Mouse (Mus musculus): ENCODE data around the gene Sall1.
A peak's percentile ranks its signal among the peaks of the same experiment; 100 is the strongest.

Sall1 gene

GRCm38 (mm10) chr8:89043940-89044339 lies at the start of gene Sall1:
Gene Sall1 (minus strand): TSS chr8:89044162.
- DNase-seq (ENCODE audit: low spot score): no peak

- DNase-seq (ENCODE audit: low spot score): no peak
Measured at GRCm38 (mm10) chr8:89089916-89090315, 46.0 kb upstream of the Sall1 start.

DNA sequence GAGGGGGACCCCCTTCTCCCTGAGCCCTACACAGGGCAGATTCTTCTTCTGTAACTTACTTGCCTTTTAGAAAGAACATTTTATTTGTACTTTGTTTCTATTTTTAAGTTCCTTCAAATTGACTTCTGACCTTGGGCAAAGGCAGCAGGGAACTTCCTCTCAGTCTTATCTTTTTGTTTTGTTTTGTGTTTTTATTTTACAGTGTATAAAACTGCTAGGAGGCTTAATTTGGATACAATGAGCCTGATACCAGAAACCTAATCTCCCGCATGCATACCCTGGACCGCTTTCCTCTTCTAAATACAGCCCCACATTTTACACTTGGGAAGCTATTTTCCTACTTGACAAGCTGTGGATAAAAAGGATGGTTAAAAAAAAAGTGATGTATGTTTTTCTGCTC lies 35.2 kb upstream of the Sall1 start:
- DNase-seq (ENCODE audit: low spot score): no peak

DNA sequence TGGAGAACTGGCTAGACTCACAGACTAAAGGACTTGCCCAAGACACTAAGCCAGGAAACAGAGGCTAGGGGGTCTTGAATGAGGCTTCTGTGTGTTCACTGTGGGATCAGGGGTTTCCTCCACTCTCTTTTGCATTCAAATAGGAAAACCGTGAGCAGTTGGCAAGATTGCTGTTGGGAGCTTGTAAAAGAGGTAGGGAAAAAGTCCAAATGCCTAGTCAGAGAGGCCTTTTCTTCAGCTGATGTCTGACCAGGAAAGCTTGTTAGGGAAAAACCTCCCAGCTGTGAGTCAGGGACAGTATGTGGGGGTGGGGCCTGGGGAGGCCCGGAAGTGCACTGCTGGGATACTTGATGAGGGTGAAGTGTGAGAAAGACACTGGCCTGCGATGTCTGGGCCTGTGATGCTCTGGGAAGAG lies 29.0 kb upstream of the Sall1 start:
- no peak for DNase-seq (ENCODE audit: low spot score)

DNA sequence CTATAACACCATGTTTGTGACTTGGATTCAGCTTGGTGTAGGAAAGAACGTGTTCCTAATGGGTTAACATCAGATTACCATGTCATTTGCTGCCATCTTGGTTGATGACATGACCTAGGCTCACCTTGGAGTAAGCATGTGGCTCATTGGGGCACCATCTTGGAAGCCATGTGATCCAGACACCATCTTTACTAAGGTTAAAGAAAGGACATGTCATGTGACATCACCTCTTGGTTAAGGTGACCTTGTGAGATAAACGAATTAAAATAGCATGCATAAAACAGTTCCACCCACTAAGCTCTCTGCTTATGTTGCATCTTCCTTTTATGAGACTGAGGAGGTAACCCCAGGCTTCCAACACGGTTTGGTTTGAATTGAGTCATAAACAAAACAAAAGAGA lies 23.5 kb upstream of the Sall1 start:
- DNase-seq (ENCODE audit: low spot score): no peak

- DNase-seq (ENCODE audit: low spot score): no peak
Measured at GRCm38 (mm10) chr8:89064042-89064441, 20.1 kb upstream of the Sall1 start.

DNA sequence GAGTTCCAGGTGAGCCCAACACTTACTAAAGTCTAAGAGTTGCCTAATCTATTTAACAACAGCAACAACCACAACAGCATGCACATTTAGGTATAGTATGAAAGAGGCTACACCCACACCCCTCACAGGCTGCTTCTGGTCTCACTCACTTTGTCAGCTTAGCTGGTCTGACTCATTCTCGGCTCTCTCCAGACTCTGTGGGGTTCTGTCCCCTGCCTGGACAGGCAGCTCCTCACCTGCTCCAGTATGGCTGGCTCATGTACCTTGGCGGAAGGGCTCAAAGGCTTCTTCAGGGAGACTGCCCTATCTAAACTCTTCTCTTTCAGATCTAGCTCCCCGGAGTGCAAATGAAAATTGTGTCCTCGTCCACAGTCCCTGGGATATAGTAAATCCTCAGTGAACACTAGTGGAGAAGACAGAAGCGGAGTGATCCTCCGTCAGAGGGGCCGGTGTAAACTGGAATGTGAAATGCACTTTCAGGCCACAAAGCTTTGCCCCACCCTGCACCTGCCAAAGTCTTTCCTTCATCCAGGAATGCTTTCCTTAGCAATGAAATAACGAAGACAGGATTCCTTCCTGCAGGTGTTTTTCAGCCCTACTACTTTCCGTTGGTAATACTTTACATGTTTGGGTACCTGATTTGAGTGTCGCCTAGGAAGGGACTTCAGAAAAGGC lies 19.5 kb upstream of the Sall1 start:
- no peak for DNase-seq (ENCODE audit: low spot score)

GRCm38 (mm10) chr8:89060717-89061116 lies 16.8 kb upstream of the Sall1 start:
- DNase-seq (ENCODE audit: low spot score): no peak

DNA sequence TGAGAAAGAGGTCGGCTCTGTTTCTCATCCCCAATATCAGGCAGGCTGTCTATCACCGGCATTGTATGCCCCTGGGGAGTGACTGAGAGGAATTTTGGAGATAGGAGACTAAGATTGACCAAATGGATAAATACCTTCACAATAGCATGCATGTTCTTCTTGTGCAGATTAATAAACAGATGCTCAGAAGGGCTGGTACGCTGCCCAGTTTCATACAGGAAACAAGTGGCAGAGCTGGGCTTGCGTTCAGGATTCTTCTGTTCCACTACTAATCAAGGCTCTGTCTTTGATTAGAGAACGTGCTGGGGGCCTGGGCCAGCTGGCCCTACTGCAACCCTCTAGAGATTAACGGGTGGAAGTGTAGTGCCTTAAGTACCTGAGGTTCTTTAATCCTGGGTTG lies 15.5 kb upstream of the Sall1 start:
- DNase-seq (ENCODE audit: low spot score): no peak

GRCm38 (mm10) chr8:89052880-89053279 lies 8.9 kb upstream of the Sall1 start:
- DNase-seq (ENCODE audit: low spot score): no peak

DNA sequence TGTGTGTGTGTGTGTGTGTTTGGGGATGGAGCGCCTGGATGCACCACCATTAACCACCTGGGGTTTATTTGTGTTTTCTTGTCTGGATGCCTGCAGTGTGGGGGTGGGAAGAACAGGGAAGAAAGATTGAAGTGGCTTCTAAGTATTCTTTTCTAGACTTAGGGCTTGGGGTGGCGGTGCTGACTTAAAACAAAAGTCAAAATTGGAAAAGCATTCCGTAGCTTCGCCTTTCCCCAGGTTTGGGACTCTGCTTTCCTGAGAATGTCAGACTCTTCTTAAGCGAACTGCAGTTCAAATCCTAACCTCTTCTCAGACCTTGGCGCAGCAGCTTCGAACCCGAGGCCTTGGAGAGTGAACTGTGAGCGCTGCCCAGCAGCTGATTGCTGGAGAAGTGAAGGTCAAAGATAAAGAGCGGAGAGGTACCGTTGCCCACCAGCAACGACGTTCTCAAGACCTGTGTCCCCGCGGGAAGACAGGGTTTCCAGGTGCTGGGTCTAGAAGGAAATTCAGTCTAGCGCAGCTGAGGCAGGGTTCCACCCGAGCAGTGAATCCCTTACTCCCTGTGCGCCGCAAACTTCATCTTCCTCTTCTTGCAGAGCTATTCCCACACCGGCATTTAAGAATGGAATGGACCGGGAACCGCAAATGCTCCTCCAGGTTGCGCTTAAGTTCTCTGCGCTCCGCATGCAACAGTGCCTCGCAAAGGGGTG lies 2.8 kb upstream of the Sall1 start:
- no peak for DNase-seq (ENCODE audit: low spot score)

DNA sequence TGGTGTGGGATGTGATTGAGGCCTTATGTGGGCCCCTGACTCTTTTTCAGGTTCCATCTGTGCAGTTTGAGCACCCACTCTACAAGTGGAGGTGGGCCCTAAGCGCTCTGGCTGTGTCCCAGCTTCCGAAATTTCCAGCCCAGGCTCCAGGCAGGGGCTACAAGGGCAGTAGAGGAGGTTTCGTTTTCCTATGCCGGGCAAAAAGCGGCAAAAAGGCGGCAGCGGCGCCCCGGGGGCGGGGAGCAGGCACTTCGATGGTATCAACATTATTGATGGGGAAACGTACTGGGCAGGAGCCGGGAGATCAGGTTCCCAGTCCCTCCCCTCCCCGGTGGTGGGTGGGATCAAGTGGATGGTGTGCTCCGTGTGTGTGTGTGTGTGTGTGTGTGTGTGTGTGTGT lies 2.3 kb upstream of the Sall1 start:
- no peak for DNase-seq (ENCODE audit: low spot score)

DNA sequence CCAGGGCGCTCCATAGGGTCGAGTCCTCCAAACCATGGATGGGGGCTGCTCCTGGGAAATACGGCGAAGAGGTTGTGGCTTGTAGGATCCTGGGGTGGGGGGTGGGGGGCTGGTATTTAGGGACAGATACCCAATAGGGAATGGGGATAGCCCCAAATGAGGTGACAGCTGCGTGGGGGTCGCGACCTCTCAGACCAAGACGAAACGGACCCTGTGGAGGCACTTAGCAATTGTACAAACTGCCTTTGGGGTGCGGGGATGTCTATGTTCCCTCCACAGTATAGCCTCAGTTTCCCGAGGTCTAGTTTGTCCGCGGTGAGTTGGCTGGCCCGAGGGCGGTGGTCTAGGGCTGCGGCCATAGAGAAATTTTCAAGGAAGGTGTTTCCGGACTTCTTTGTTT lies 1.8 kb upstream of the Sall1 start:
- DNase-seq (ENCODE audit: low spot score): no peak

- no peak for DNase-seq (ENCODE audit: low spot score)
Measured at GRCm38 (mm10) chr8:89045218-89045601, 1.2 kb upstream of the Sall1 start.

DNA sequence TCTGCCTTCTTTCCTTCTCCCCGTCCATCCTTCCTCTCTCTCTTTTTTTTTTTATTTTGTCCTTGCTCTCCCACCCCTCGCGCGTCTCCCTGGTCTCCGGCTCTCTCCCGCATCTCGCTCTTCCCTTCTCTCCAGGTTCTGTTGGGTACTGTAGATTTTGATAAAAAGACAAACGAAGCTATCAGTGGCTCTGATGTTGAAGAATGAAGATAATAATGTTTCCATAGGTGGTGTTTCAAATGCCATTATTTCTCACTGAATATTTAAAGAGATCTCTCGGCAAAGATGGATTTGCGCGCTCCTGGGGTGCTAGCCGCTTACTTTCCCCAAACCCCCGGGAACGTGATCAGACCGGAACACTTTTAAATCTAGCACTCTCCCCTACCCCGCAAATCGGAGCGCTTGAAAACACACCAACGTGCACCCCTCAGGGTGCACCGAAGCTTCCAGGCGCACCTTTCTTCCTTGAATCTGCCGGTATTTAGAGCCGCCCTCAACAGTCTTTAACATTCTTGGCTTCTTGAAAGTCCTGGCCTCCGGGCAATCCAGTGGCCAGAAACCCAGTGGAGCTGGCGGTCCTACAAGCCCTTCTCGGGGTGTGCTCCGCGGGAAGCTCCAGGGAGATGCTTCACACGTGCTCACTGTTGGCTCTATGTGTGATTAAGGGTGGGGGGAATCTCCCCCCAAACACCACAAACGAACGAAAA lies 702 bp upstream of the Sall1 start:
- DNase-seq (ENCODE audit: low spot score): no peak

GRCm38 (mm10) chr8:89043371-89043841 lies 556 bp downstream of the Sall1 start:
- DNase-seq (ENCODE audit: low spot score): peak; percentile 20

DNA sequence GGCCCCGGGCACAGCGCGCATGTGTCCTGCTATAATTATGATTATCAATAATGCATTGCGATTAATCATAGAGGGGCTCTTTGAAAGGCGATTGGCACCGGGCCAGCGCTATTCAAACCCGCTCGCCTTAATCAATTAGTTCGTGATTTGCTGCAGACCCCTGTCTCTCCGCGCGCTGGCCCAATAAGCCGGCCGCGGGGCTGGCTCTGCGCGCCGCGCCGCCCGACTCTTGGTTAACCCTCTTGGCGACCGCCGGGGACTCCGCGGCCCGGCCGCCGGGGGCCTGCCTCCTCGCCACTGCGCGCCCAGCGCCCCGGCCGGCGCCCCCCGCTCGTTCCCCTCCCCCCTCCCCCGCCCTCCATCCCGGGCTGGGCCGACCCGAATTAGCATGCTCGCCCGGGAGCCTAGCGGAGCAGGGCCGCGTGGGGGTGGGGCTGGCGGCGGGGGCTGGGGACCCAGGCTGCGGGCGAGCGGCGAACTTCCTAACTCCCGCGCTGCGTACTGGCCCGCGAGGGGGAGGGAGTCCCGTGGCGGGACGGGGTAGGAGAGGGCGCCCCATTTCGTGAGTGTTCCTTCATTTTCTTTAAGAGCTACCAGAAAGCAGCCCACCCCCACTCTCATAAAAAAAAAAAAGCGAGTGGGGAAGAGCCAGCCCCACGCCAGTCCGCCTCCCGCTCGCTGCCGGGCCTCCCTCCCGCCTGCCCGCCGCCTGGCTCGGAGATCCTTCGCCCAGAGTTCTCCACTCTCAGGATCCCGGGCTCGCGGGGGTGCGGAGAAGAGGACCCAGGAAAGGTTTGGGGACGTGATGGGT lies 1.2 kb downstream of the Sall1 start:
- DNase-seq (ENCODE audit: low spot score): no peak

- DNase-seq (ENCODE audit: low spot score): no peak
Measured at GRCm38 (mm10) chr8:89042118-89042460, 1.9 kb downstream of the Sall1 start.

DNA sequence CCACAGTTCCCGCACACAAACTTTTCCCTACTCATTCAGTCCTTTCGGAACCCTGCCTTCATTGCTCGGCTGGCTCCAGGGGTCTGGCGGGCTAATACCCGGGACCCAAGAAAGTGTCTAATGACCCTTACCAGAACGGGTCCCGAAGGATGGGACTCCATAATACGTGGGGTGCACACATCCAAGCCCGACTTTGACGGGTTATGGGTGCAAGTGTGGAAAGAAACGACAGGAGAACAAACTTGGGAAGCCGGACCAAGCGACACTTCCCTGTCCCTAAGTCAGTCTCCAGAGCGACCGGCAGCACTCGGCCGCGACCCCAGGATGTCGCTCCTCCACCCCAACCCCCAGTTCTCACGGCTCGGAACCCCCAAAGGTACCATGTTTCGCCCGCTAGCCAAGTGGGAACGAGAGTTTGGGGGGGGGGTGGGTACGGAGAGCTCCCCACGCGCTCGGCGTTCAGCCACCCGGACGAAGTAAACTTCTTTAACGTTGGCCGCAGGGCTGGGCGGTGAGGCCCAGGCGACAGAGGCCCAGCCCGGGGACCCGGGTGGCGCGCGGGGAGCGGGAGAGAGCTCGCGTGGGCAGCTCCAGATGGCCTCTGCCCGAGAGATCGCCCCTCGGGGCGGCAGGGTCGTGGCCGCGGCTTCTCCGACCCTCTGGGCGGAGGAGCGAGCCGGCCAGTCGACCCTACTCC lies 2.4 kb downstream of the Sall1 start:
- no peak for DNase-seq (ENCODE audit: low spot score)

- no peak for DNase-seq (ENCODE audit: low spot score)
Measured at GRCm38 (mm10) chr8:89040751-89041420, 3.1 kb downstream of the Sall1 start.

DNA sequence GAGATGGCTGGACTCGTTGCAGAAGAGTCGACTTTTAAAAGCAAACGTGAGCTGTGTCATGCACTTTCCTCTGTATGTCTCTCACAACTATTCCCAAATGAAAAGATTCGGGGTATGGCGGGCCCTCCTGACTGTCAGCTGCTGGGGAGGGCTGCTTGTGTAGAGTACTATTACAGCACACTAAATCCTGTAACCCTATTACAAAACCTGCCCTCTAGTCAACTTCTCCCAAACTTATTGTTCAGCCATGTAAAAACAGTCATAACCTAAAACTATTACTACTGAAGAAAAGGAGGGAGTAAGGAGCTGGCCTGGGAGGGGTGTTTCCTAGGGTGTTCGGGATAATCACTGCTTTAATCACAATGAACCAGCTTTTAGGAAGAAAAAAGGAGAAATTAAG lies 4.1 kb downstream of the Sall1 start:
- DNase-seq (ENCODE audit: low spot score): no peak
